Mouse (Mus musculus) cerebellum, adult 11 months (tissue): Measurements from ENCODE around the gene Sos2.
"Not testable (repeated sequence)": the region's sequence is repeated elsewhere in the genome, so short reads cannot be mapped to it uniquely, and the experiment has no call there.

Experiments used
- DNase-seq: peaks from one replicate; pipeline ENCODE4 v3.0.0; 2022

Gene Sos2

DNA sequence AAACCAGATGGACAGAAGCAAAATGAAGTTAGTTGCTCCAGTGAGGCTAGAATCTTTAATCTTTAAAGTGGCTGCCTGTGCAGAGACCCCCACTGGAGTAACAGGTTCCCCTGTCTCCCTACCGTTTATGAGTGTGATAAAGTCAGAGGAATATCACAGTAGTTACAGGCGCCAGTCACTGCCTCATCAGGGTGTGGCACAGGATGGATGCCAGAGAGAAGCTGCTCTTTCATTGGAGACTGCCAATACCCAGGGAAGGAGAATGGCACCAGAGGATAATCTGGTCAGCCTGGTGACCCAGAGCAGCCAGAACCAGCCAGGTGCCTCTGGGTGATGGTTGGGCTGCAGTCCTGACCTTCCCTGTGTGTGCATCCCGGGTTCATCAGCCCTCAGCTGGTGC lies 113.4 kb downstream of the Sos2 start:
- DNase-seq = no peak

DNA sequence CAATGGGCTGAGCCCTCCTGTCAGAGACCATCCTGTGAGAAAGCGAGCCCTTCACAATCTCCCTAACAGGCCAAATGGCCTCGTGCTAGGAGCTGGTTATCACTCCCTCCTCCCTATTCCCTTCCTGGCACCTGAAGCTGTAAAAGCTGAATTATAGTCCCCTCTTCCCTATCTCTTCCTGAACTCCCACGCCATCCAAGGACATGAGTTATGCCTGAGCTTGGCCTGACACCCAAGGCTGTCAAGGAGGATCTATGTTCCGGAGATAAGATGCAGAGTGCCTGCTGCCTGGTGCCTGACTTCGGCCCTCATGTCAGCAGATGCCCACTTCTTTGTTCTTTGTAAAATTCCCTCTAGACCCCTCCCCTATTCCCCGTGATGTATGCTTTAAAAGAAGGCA lies 120.6 kb downstream of the Sos2 start:
- not testable (repeated sequence) for DNase-seq

DNA sequence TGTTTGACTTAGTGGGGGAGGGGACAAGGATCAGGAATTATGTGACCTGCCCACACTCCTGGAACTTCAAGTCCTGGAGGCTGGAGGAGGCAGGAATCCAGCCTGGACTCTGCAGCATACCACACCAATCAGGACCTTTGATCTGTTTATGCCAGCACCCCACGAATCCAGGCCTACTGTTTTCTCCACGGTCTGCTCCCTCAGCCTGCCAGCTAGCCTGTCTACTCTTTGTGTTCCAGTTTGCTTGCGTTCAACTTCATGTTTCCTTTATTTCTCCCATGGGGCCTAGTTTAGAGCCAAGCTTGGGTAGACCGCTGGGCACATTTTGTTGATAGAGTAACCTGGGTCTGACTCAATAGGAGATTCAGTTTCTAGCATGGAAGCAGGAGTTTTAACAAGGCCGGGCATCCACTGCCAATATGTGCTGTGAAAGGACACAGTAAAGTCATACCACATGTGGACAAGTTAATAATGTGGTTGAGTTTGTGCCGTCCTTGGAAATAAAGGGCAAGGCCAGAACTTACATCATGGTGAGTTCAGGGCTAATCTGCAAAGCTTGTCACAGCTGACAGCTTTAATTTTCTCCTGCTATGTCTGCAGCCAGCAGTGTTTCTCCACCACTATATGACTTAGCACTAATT lies 125.3 kb downstream of the Sos2 start:
- no peak for DNase-seq

DNA sequence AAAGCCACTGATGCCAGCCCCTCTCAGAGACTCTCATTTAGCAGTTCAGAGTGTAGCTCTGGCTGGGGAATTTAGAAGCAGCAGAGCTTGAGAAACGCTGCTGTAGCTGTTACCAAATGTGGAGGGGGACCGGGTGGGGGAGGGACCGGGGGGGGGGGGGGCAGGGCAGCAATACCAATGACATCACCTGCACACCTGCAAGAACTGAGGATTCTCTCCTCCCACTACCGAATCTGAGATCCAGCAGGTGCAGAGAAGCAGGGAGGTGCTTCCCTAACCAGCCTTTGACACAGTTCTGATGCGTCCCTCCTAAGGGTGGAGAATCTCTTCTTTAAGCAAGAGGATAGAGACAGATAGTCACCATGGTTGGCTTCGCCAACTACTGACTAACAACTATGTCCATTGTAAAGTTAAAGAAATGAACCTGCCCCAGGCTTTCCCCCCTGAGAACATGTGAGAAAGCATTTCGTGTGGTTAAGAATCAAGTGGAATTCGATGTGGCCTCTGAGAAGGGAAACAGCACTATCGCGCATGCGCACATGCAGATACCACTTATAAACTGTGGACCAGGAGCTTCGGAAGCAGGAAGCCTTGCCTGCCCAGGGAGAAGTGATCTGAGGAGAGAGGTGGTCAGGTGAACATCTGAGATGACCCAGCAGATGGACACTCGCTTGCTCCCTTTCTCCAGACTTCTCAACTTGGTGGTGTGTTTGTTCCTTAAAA lies 136.0 kb downstream of the Sos2 start:
- no peak for DNase-seq

DNA sequence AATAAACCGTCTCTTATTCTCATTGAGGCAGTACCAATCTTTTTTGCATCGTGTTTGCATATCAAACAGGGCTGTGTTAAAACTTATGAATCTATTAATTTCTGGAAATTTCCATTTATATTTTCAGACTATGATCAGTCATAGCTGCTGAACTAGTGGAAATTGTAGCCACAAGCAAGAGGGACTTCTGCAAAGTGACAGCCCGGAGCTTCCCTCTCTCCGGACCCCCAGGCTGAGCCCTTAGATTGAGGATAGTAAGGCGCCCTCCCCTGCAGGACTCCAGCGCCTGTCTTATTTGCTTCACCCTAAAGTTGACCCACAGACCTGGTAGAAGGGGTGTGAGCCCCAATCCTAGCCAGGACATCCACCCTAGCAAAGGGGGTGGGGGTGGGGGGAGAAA lies 136.7 kb downstream of the Sos2 start:
- no peak for DNase-seq

DNA sequence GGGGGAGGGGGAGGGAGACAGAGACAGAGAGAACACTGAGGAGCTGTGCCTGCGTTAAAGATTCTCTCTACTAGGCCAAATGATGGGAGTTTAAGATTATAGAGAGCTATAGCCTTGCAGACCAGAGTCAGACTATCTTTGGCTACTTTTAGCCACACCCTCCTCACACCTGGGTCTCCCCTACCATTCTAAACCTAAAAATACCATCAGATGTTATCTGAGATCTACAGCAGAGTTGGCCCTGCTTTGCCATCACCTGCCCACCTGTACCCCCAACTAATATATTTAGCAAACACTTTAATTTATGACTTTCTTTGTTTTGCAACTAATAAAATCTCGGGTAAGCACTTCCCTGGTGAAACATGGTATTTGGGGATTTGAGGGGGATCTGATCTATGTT lies 137.1 kb downstream of the Sos2 start:
- DNase-seq = no peak

DNA sequence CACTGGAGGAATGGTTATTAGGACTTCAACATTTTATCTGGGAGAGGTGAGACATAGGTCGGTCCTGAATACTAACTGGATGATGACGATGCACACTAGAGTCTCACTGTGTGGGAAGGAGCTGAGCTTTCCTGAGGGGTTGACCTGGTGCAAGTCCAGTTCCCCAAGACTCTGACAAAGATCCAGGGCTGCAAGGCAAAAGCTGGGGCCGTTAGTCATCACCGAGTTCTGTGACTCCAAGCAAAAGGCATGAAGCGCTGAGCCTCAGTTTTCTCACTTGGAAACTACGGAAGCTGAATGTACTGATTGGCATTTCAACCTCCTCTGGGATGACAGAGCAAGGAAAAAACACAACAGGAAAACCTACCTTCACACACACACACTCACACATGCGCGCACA lies 139.3 kb downstream of the Sos2 start:
- DNase-seq = no peak

DNA sequence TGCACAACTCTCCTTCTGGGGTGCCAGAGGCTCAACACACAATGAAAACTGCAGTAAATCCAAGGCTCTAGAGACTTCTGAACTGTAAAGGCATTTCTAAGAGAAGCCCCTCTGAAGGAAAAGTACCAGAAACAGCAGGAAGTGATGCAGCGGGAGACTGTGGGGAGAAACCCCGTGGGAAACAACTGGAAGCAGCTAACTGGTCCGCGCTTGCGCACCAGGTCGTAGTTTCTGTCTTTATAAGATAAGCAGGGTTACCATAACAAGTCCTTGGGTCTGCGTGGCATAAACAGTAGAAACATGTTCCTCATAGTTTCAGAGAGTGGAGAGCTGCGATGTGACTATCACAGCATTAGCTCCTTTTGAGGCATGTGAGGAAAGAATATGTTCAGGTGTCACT lies 140.0 kb downstream of the Sos2 start:
- no peak for DNase-seq

DNA sequence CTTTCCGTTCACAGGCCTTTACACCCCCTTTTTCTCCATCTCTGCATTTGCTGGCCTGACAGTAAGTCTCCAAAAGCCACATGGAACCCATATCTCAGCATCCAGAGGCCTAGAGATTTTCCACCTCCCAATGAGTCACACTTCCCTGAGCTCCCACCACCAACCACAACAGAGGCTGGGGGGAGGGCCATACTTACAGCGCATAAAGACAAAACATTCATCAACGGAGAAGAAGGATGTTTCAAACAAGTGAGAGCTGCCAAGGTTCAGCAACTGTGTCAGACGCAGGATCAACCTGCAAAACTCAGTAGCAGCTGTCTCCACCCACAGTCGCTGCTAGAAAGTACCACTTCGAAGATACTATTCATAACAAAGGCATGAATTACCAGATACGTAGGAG lies 142.3 kb downstream of the Sos2 start:
- DNase-seq = no peak

DNA sequence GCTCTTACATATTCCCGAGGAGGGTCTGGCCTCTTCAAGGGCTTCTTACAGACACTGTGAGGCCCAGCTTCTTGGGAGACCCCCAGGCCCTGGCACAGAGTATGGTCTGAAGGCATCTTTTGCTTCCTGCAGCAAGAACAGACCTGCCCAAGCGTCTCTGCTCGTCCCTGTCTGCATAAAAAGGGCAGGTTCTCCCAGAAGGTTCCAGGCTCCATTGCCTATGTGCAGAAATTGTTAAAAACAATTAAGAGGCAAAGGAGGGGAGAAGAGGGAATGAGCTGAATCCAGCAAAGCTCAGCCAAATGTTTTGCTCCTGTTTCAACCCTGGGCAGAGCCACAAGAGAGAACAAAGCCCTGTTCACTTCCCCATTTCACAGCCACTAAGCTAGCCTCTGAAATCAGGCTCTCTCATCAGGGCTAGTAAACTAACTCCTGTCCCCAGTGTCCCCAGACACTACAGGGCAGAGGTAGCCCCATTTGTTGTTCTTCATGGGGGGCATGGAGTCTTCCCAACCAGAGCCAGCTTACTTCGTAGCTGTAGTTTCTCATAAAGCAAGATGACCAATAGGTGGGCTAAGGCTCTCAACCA lies 143.2 kb downstream of the Sos2 start:
- no peak for DNase-seq

DNA sequence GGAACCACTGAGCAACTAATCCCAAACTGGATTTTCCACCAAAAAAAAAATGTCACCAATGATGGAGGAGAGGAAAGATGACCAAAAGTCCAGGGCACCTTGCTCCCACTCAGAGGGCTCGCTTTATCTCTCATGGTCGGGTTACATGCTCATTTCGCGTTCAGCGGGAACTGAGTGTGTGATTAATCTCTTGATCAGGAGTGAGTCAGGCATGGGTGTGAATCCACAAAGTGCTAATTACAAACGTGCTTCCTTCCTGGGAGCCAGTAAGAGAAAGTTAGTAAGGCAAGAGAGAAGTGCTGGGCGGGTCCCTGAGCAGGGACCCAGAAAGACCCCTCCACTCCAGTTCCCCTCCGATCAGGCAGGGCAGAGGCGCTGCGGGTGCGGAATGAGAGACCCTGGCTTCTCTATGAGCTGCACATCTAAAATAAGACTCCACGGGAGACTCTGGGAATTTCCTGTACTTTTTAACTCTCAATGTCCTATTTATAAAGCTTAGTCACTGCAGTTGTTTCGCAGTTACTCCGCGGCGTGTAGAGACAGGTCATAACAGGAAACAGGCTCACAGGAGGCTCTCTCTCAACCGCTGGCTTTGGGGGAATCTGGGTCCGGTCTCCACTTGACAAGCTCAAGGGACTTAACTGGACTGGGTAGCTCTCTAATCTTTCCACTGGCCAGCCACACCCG lies 143.8 kb downstream of the Sos2 start:
- no peak for DNase-seq

DNA sequence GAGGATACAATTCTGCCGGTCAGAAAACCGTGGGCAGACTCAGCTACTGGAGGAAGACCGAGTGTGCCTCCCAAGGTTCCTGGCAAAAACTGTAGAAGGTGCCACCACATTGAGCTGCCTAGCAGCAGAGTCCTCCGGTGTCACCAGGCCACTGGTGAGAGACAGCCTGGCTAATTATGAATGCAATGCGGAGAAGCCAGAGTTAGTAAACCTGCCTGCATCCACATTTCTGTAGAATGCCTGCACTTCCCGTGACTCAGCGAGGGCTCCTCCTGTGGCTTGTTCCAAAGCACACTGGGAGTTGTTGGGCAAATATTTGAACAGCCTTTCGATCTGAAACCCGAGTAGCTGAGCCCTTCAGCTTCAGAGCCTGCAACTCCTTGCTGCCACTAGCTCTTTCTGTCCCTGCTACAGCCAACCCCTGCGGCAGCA lies 144.4 kb downstream of the Sos2 start:
- no peak for DNase-seq

DNA sequence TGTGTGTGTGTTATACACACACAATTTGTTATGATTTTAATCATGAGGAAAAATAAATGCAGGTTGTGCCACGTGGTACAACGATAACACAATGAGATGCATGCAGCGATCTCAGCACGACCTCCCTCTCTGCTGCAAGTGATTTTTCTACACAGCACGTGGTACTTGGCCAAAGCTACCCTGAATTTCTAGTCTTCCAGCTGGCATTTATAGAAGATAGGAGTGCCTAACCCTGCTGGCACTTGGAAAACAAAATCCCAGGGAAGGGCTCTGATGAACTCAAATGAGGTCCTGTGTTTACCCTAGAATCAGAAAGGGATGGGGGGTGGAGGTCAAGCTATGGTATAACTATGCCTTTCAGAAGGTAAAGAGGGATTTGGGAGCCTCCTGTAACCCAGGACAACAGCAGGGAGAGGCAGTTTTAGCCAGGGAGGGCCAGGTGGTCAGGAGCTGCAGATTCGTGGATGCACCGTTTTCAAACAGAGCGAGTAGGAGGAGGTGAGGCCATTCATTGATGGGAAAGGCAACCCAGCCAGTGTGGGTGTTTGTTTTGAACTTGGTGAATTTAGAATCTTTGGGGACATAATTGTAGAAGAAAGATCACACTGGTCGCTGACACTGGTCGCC lies 144.9 kb downstream of the Sos2 start:
- DNase-seq = peak; percentile 48
